Mouse (Mus musculus): ENCODE results near the gene B4galt4. TPM values are rescaled to one million over a fixed set of nuclear protein-coding genes. Genes with fewer than 3 reads are reported as not detected.

B4galt4 gene
- total and polyA plus RNA-seq, 3 experiments = not detected

- TF ChIP-seq NELFE (IDR thresholded peaks at IDR 0.05; ENCODE audit: low read depth, low read length) (no peak), BHLHE40 (IDR thresholded peaks at IDR 0.05; ENCODE audit: borderline replicate concordance, low read depth, low read length) (no peak), RAD21 (IDR thresholded peaks at IDR 0.05; ENCODE audit: low read depth, low read length) (no peak), ZMIZ1 (IDR thresholded peaks at IDR 0.05; ENCODE audit: low read depth, low read length) (no peak), CHD2 (IDR thresholded peaks at IDR 0.05; ENCODE audit: low read length) (no peak), MYB (IDR thresholded peaks at IDR 0.05; ENCODE audit: low read depth, low read length) (no peak), KAT2A (conservative IDR thresholded peaks at IDR 0.05; ENCODE audit: low read depth, low read length) (no peak), MAX (IDR thresholded peaks at IDR 0.05; ENCODE audit: low read length) (no peak), POLR2AphosphoS5 (IDR thresholded peaks at IDR 0.05; ENCODE audit: borderline replicate concordance, low read depth, low read length) (no peak), CHD1 (IDR thresholded peaks at IDR 0.05; ENCODE audit: low read depth, low read length) (no peak), MYC (IDR thresholded peaks at IDR 0.05; ENCODE audit: low read depth, low read length) (no peak), TAL1 (IDR thresholded peaks at IDR 0.05; ENCODE audit: low read length) (no peak), POLR2A (IDR thresholded peaks at IDR 0.05; ENCODE audit: control insufficient read depth in 1 of 2, insufficient read depth in 1 of 2, low read depth in 1 of 2, low read length in 2 of 2, poor library complexity in 1 of 2) (no peak), EP300 (IDR thresholded peaks at IDR 0.05; ENCODE audit: low read depth in 1 of 2, low read length in 2 of 2) (no peak), UBTF (IDR thresholded peaks at IDR 0.05; ENCODE audit: borderline replicate concordance, insufficient read depth, low read depth, low read length) (no peak), GATA1 (IDR thresholded peaks at IDR 0.05; ENCODE audit: low read depth, low read length) (no peak), RCOR1 (IDR thresholded peaks at IDR 0.05; ENCODE audit: low read depth, low read length) (no peak)
- no peak for DNase-seq (ENCODE audit: low read depth, low spot score)
- H3K36me3 ChIP-seq (ENCODE audit: control insufficient read depth in 1 of 2, insufficient read depth in 2 of 2, low read length in 2 of 2) = no peaks in the 10 kb centered on the region
- H3K4me1 ChIP-seq (ENCODE audit: control insufficient read depth in 1 of 2, insufficient read depth in 2 of 2, low read length in 2 of 2) = no peaks in the 10 kb centered on the region
- no peak overlapping the region for H3K27ac ChIP-seq (ENCODE audit: control insufficient read depth, low read depth, low read length)
- H3K4me3 ChIP-seq (ENCODE audit: control insufficient read depth in 1 of 2, insufficient read depth in 1 of 2, low read depth in 2 of 2, low read length in 2 of 2) = no peak overlapping the region
- no peaks in the 10 kb centered on the region for H3K79me2 ChIP-seq (ENCODE audit: control insufficient read depth, insufficient read depth, low read length, poor library complexity)
- no peaks in the 10 kb centered on the region for H3K27me3 ChIP-seq (ENCODE audit: control insufficient read depth in 1 of 2, insufficient read depth in 2 of 2, low read length in 2 of 2)
- no peaks in the 10 kb centered on the region for H3K9me3 ChIP-seq (replicated peaks; ENCODE audit: insufficient read depth, low read length)
- H3K9ac ChIP-seq (ENCODE audit: control insufficient read depth, low read depth, low read length, poor library complexity, severe bottlenecking) = no peak overlapping the region
These were observed 47.9 kb downstream of the B4galt4 start for GRCm38 (mm10) chr16:38789966-38790365.

- Histone ChIP-seq H3K9me3 (replicated peaks; ENCODE audit: insufficient read depth, low read length) (no peaks in the 10 kb centered on the region), H3K4me3 (ENCODE audit: control insufficient read depth in 1 of 2, insufficient read depth in 1 of 2, low read depth in 2 of 2, low read length in 2 of 2) (no peak overlapping the region), H3K9ac (ENCODE audit: control insufficient read depth, low read depth, low read length, poor library complexity, severe bottlenecking) (no peak overlapping the region), H3K4me1 (ENCODE audit: control insufficient read depth in 1 of 2, insufficient read depth in 2 of 2, low read length in 2 of 2) (no peaks in the 10 kb centered on the region), H3K27me3 (ENCODE audit: control insufficient read depth in 1 of 2, insufficient read depth in 2 of 2, low read length in 2 of 2) (no peaks in the 10 kb centered on the region), H3K79me2 (ENCODE audit: control insufficient read depth, insufficient read depth, low read length, poor library complexity) (no peaks in the 10 kb centered on the region), H3K27ac (ENCODE audit: control insufficient read depth, low read depth, low read length) (no peak overlapping the region), H3K36me3 (ENCODE audit: control insufficient read depth in 1 of 2, insufficient read depth in 2 of 2, low read length in 2 of 2) (no peaks in the 10 kb centered on the region)
- no peak for DNase-seq (ENCODE audit: low read depth, low spot score)
- no peak for TF ChIP-seq GABPA (IDR thresholded peaks at IDR 0.05; ENCODE audit: low read depth, low read length)
- no peak for TF ChIP-seq TAL1 (IDR thresholded peaks at IDR 0.05; ENCODE audit: low read length)
- no peak for TF ChIP-seq MEF2A (IDR thresholded peaks at IDR 0.05; ENCODE audit: extremely low read depth, insufficient replicate concordance, low read depth, low read length, poor library complexity, severe bottlenecking)
- no peak for TF ChIP-seq ELF1 (IDR thresholded peaks at IDR 0.05; ENCODE audit: low read depth, low read length)
- TF ChIP-seq ZKSCAN1 (IDR thresholded peaks at IDR 0.05; ENCODE audit: low read depth, low read length) = no peak
- TF ChIP-seq CTCF (IDR thresholded peaks at IDR 0.05 in 2 of 3, conservative IDR thresholded peaks at IDR 0.05 in 1 of 3; ENCODE audit: control insufficient read depth in 1 of 3, insufficient read depth in 1 of 3, low read depth in 2 of 3, low read length in 3 of 3, poor library complexity in 1 of 3, severe bottlenecking in 1 of 3) = no peak
- no peak for TF ChIP-seq POLR2A (IDR thresholded peaks at IDR 0.05; ENCODE audit: control insufficient read depth in 1 of 2, insufficient read depth in 1 of 2, low read depth in 1 of 2, low read length in 2 of 2, poor library complexity in 1 of 2)
- no peak for TF ChIP-seq POLR2AphosphoS2 (IDR thresholded peaks at IDR 0.05; ENCODE audit: low read length)
- TF ChIP-seq BHLHE40 (IDR thresholded peaks at IDR 0.05; ENCODE audit: borderline replicate concordance, low read depth, low read length) = no peak
- TF ChIP-seq RCOR1 (IDR thresholded peaks at IDR 0.05; ENCODE audit: low read depth, low read length) = no peak
- TF ChIP-seq E2F4 (IDR thresholded peaks at IDR 0.05; ENCODE audit: borderline replicate concordance, low read depth, low read length) = no peak
- no peak for TF ChIP-seq SMC3 (IDR thresholded peaks at IDR 0.05; ENCODE audit: low read depth, low read length)
- no peak for TF ChIP-seq ZNF384 (IDR thresholded peaks at IDR 0.05; ENCODE audit: low read depth, low read length)
- no peak for TF ChIP-seq POLR2AphosphoS5 (IDR thresholded peaks at IDR 0.05; ENCODE audit: borderline replicate concordance, low read depth, low read length)
- no peak for TF ChIP-seq UBTF (IDR thresholded peaks at IDR 0.05; ENCODE audit: borderline replicate concordance, insufficient read depth, low read depth, low read length)
- TF ChIP-seq MAZ (IDR thresholded peaks at IDR 0.05; ENCODE audit: low read depth, low read length) = no peak
- no peak for TF ChIP-seq RAD21 (IDR thresholded peaks at IDR 0.05; ENCODE audit: low read depth, low read length)
- no peak for TF ChIP-seq CHD1 (IDR thresholded peaks at IDR 0.05; ENCODE audit: low read depth, low read length)
- no peak for TF ChIP-seq SIN3A (IDR thresholded peaks at IDR 0.05; ENCODE audit: low read length)
- TF ChIP-seq MAFK (IDR thresholded peaks at IDR 0.05; ENCODE audit: borderline replicate concordance, low read depth, low read length) = no peak
These were observed 51.1 kb downstream of the B4galt4 start for GRCm38 (mm10) chr16:38793120-38793519.
